Comparison of ENCODE assay signal across 8 mouse cellular contexts in genomic region chr1:180330145-180330706, GRCm38 (mm10). TPM values are rescaled to one million over a fixed set of nuclear protein-coding genes. Genes with fewer than 3 reads are reported as not detected.
DNase-seq lines count a peak whose midpoint lies in the region; ATAC-seq lines count a peak whose summit lies in the region.

TSS of gene Itpkb (plus strand) at chr1:180330485.

- H3K9ac ChIP-seq in intestine, embryonic 15.5 days: peak within 1 kb of the TSS; percentile 87
- H3K9ac ChIP-seq in limb, embryonic 13.5 days: peak within 1 kb of the TSS; percentile 95
- H3K9ac ChIP-seq in midbrain, embryonic 13.5 days (replicated peaks): peak within 1 kb of the TSS; percentile 78
- H3K9ac ChIP-seq in stomach, embryonic 15.5 days: peak within 1 kb of the TSS; percentile 73

- 1% methylated on average over 19 of the region's 19 CpGs for WGBS in intestine, embryonic 15.5 days
- under 1% methylated on average over 19 of the region's 19 CpGs for WGBS in limb, embryonic 13.5 days
- WGBS in midbrain, embryonic 13.5 days: 1% methylated on average over 19 of the region's 19 CpGs
- 1% methylated on average over 18 of the region's 19 CpGs for WGBS in stomach, embryonic 15.5 days

- H3K4me1 ChIP-seq in intestine, embryonic 15.5 days (replicated peaks): peaks cover 46% of the 10 kb centered on the region
- H3K4me1 ChIP-seq in limb, embryonic 13.5 days: peaks cover 53% of the 10 kb centered on the region
- peaks cover 39% of the 10 kb centered on the region for H3K4me1 ChIP-seq in midbrain, embryonic 13.5 days (replicated peaks)
- H3K4me1 ChIP-seq in stomach, embryonic 15.5 days: peaks cover 37% of the 10 kb centered on the region

- H3K4me2 ChIP-seq in intestine, embryonic 15.5 days (replicated peaks): peak within 1 kb of the TSS; percentile 93
- H3K4me2 ChIP-seq in limb, embryonic 13.5 days (replicated peaks): peak within 1 kb of the TSS; percentile 100
- H3K4me2 ChIP-seq in midbrain, embryonic 13.5 days (replicated peaks): peak within 1 kb of the TSS; percentile 99
- peak within 1 kb of the TSS; percentile 97 for H3K4me2 ChIP-seq in stomach, embryonic 15.5 days

- ATAC-seq in intestine, embryonic 15.5 days: peak; percentile 81
- peak; percentile 77 for ATAC-seq in limb, embryonic 13.5 days (ENCODE audit: low FRiP score, low read depth)
- peak; percentile 49 for ATAC-seq in midbrain, embryonic 13.5 days
- peak; percentile 80 for ATAC-seq in stomach, embryonic 15.5 days (ENCODE audit: insufficient read depth, low FRiP score, low read depth)

- peak within 1 kb of the TSS; percentile 75 for H3K4me3 ChIP-seq in intestine, embryonic 15.5 days (replicated peaks)
- peak within 1 kb of the TSS; percentile 85 for H3K4me3 ChIP-seq in limb, embryonic 13.5 days
- peak within 1 kb of the TSS; percentile 64 for H3K4me3 ChIP-seq in midbrain, embryonic 13.5 days (replicated peaks)
- H3K4me3 ChIP-seq in stomach, embryonic 15.5 days (replicated peaks): peak within 1 kb of the TSS; percentile 78

- DNase-seq in kidney, adult 11 months: peak; percentile 55
- no peak for DNase-seq in kidney, adult 18-20 months
- DNase-seq in cerebellum, postnatal 14 days: peak; percentile 39 to 45
- DNase-seq in gonadal fat pad, adult 2 months (ENCODE audit: low read depth): no peak

- no peaks in the 10 kb centered on the region for H3K9me3 ChIP-seq in intestine, embryonic 15.5 days
- H3K9me3 ChIP-seq in limb, embryonic 13.5 days: no peaks in the 10 kb centered on the region
- no peaks in the 10 kb centered on the region for H3K9me3 ChIP-seq in midbrain, embryonic 13.5 days
- H3K9me3 ChIP-seq in stomach, embryonic 15.5 days: no peaks in the 10 kb centered on the region

- peak within 1 kb of the TSS; percentile 93 for H3K27ac ChIP-seq in intestine, embryonic 15.5 days
- H3K27ac ChIP-seq in limb, embryonic 13.5 days: peak within 1 kb of the TSS; percentile 94
- peak within 1 kb of the TSS; percentile 41 for H3K27ac ChIP-seq in midbrain, embryonic 13.5 days
- H3K27ac ChIP-seq in stomach, embryonic 15.5 days: peak within 1 kb of the TSS; percentile 95

- no peaks in the 10 kb centered on the region for H3K27me3 ChIP-seq in intestine, embryonic 15.5 days (replicated peaks)
- peaks cover 3% of the 10 kb centered on the region; the same call in 1 of the 2 replicates for H3K27me3 ChIP-seq in limb, embryonic 13.5 days
- H3K27me3 ChIP-seq in midbrain, embryonic 13.5 days: peaks cover 38% of the 10 kb centered on the region
- H3K27me3 ChIP-seq in stomach, embryonic 15.5 days (replicated peaks): no peaks in the 10 kb centered on the region

- H3K36me3 ChIP-seq in intestine, embryonic 15.5 days: peaks cover 8% of the 10 kb centered on the region; the same call in 1 of the 2 replicates
- peaks cover 26% of the 10 kb centered on the region for H3K36me3 ChIP-seq in limb, embryonic 13.5 days
- no peaks in the 10 kb centered on the region for H3K36me3 ChIP-seq in midbrain, embryonic 13.5 days
- H3K36me3 ChIP-seq in stomach, embryonic 15.5 days: 0 out of 2 replicates have a peak, but pooled peaks cover 2% of the 10 kb centered on the region

RNA-seq across cellular contexts. Expression of gene Itpkb, which starts in this region (rescaled TPM):
- 19.9 and 25.3 TPM in 2 replicates for polyA plus RNA-seq in gonadal fat pad, adult 2 months (2012; rRNA removed)
- 6.9 and 8.2 TPM in 2 replicates for polyA plus RNA-seq in intestine, embryonic 15.5 days (2015; fragmentation: Nextera tagmentation; extraction: Ambion mirVana)
- 9.5 and 10.1 TPM in 2 replicates for polyA plus RNA-seq in limb, embryonic 13.5 days (2015; fragmentation: Nextera tagmentation; extraction: Ambion mirVana)
- 2.2 and 2.5 TPM in 2 replicates for polyA plus RNA-seq in midbrain, embryonic 13.5 days (2015; fragmentation: Nextera tagmentation; extraction: Ambion mirVana)
- 8.9 and 9.4 TPM in 2 replicates for polyA plus RNA-seq in stomach, embryonic 15.5 days (2015; fragmentation: Nextera tagmentation; extraction: Ambion mirVana)

Comparison
In these comparisons a context has a peak if more than half of its experiments do, and no peak if none do; other contexts are left out.
1. DNase-seq: peak in kidney, adult 11 months (single experiment) and cerebellum, postnatal 14 days (2 of 2); none in kidney, adult 18-20 months (single experiment) and gonadal fat pad, adult 2 months (single experiment).
2. H3K27ac ChIP-seq: peak in every context shown above with its lines; median percentile 95 in stomach, embryonic 15.5 days; 94 in limb, embryonic 13.5 days; 93 in intestine, embryonic 15.5 days; 41 in midbrain, embryonic 13.5 days.
3. Peak in every context shown above with its lines, with median percentiles within 50 percentile points of each other: ATAC-seq, H3K4me2 ChIP-seq, H3K4me3 ChIP-seq and H3K9ac ChIP-seq.